Mouse (Mus musculus): Measurements from ENCODE around the gene Abtb1. TPM values are rescaled to one million over a fixed set of nuclear protein-coding genes. Genes with fewer than 3 reads are reported as not detected.

The Abtb1 gene
- total RNA-seq, 2 experiments from 2014 or later, result 28.1 to 29.2 TPM

DNA sequence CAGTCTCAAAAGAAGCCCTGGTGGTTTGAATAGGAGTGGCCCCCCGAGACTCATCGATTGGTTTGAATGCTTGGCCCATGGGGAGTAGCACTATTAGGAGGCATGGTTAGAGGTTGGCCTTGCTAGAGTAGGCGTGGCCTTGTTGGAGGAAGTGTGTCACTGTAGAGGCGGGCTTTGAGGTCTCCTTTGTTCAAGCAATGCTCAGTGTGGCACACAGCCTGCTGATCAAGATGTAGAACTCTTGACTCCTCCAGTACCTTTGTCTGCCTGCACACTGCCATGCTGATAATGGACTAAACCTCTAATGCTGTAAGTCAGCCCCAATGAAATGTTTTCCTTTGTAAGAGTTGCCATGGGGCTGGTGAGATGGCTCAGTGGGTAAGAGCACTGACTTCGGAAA, 9.1 kb downstream of the Abtb1 start:
- intact Hi-C loops (cut with DNase I), result loop anchor here (5.0 kb wide), 1 partner anchor 270 kb away; no protein-coding TSS in a partner anchor
- no peak for DNase-seq

DNA sequence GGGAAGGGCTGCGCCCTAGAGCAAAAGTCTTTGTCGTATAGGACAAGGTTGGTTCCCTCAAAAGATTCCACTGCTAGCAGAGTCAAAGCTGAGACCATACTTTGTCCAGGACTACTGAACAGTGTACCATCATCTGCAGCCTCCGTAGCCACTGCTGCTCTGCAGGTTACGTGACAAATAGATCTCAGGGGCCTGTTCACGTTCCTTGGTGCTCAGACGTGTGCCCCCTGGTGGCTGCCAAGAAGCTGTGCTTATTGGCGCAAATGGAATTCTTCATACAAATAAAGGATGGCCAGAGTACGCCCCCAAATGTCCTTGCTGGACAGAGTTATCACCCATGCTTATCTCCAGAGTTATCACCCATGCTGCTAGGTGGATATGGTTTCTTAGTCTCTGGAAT, 10.3 kb downstream of the Abtb1 start:
- peak; percentile 71 to 75 for DNase-seq
- intact Hi-C loops (cut with DNase I), result loop anchor here (2.0 to 5.0 kb wide), 2 partner anchors 243 to 269 kb away; no protein-coding TSS in a partner anchor

DNA sequence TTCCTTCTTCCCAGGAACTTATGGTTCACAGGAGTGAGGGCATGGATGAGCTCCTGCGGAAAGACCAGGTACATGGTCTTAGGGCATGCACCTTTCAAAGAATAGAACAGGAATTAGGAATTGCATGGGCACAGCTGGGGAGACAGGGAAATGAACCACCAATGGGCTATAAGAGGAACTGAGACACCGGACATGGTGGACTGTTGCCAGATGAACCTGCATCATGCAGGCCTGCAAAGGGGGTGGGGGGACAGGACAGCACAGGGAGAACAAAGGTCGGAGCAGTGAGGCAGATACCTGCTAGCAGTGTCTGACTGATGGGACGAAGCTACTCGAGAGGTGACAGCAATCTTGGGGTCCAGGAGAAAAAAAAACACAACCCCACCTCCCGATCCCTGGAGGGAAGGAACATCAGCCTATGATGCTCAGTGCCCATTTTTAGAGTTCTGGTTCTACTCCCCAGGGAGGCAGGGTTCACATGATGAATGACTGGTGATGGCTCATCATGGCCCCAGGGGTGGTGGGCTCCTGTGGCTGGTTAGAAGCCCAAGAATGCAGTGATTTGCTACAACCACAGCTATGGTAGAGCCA, 11.6 kb downstream of the Abtb1 start:
- no peak for DNase-seq
- intact Hi-C loops (cut with DNase I), result loop anchor here (2.0 to 5.0 kb wide), 2 partner anchors 241 to 268 kb away; no protein-coding TSS in a partner anchor

DNA sequence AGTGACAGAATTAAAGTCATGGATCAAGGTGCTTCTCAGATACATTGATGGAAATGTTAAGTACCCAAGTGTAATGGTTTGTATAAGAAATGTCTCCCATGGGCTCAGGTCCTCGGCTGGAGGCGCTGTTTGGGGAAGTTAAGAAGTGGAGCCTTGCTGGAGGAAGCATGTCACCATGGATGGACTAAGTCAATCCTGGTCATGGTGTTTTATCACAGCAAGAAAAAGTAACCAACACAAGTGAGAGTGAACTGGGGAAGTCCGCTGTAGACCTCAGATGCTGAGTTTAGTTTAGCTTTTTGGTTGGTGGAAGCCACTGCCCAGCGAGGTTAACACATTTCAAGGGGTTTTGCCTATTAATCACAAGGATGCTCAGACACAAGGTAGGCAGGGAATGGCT, 12.2 kb downstream of the Abtb1 start:
- intact Hi-C loops (cut with DNase I), result no loop called here
- DNase-seq, result no peak

DNA sequence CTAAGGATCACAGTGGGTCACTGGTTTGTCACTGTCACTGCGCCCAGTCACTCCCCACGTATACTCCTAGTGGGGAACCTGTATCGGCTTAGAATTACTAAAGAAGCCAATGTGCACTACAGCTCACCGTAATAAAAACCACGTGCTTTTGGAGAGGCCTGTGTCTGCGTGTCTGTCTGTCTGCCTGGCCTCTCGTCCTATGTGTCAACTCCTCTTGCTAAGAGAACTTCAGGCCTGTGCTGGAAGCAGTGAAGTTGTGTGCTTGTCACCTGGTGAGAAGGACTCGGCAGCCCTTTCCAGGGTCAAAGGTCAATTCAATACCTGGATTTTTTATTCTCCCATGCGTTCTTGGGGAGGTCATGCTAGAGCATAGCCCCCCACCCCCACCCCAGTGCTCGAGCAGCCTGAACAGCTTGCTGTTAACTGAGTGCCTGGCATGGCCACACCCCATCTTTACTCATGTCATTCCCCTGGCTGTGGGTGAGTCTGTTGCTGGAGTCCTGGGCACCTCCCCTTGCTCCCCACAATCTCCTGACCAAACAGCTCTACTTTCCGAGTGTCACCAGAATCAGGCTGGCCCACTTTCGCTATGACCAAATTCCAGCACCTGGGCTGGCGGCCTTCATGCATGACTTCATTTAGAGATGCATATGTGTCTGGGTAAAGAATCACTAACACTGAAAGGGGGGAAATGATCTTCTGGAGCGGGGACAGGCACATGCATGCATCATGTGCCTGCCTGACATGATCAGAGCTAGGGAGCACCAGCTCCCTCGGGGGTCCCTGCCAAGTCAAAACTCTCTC, 13.4 kb downstream of the Abtb1 start:
- intact Hi-C loops (cut with DNase I), result no loop called here
- no peak for DNase-seq

DNA sequence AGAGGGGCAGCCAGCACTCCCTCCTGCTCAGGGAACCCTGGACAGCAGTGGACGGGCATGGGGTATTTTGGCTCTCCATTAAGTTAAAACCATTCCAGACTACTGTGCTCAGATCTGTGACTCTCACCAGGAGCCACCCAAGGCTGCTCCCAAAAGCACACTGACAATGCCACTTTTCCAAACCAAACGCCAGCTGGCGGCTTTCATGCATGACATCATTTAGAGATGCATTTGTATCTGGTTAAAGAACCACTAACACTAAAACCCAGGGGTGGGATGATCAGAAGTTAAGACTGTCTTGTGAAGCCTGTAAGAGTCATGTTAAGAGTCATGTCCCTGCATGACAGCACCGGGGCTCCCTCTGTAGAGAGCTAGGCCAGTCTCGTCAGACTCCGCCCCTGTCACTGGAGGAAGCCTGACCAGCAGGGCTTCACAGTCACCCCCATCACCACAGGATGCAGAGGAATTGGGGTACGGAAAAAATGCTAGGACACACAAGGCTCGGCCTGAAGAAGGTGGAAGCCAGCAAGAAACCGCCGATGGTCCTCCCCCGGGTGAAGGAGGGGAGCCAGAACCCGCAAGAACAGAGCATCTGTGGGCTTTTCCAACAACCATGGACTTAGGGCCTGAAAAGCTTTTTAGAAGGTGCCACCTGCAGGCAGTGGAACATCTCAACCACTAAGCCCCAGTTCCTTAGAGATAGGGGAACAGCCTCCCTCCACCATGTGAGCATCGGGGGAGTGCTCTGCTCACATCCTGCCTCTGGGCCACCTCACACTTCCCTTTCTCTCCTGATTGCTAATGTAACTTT, 14.2 kb downstream of the Abtb1 start:
- intact Hi-C loops (cut with DNase I), result loop anchor here (1.0 to 2.0 kb wide), 3 partner anchors 41 to 236 kb away; no protein-coding TSS in a partner anchor
- no peak for DNase-seq

DNA sequence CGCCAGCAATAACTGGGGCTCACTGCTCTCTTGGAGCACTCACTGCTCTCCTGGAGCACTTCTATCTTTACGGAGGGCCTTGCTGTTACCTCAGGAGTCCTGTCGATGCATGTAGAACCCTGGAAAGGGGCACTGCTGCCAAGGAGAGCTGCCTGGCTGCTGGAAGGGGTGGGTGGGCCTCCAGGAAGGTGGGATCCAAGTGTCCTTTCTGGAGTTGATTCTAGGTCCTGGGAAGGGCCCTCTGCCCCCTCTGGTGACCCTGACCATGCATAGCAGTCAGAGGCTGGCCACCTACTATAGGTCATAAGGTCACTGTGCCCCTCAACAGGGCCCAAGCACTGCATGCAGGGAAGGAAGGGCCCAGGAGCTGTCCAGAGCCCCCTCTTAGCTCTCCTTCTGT, 14.8 kb downstream of the Abtb1 start:
- DNase-seq, result no peak
- intact Hi-C loops (cut with DNase I), result loop anchor here (1.0 to 2.0 kb wide), 3 partner anchors 40 to 236 kb away; no protein-coding TSS in a partner anchor

DNA sequence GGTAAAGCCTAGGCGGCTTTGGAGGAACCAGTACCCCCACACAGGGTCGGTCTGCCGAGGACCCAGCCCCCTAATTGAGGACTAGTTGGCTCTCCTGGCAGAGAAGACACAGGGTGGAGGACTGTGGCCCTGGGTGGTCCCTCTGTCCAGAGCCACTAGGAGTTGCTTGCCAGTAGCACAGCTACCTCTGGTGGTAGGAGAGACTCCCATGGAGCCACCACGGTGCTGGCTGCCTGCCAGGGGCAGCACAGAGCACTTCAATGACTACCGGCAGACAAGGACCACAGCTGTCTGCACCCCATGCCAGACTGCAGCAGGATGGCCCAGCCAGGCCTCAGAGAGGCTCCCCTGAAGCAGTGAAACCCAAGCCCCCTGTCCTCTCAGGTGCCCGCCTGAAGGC, 15.2 kb downstream of the Abtb1 start:
- peak; percentile 64 to 68 for DNase-seq
- intact Hi-C loops (cut with DNase I), result loop anchor here (2.0 kb wide), 2 partner anchors 40 to 186 kb away; no protein-coding TSS in a partner anchor

DNA sequence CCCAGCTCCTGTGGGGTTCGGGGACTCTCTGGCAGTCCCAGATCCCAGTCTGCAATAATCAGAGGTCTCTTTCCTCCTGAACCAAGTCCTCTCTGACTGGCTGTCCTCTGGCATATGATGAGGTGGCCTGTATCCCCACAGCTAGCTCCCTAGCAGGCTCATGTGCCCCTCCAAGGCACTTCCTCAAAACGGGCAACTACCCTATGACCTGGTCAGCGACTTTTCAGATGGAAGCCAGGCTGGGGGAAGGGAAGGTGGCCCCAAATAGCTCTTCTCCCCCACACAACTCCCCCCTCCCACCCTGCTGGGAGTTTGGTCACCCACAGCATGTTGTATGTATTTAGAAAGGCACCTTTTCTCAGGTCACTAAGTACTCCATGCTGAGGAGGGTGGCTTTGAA, 15.7 kb downstream of the Abtb1 start:
- intact Hi-C loops (cut with DNase I), result loop anchor here (2.0 kb wide), 2 partner anchors 39 to 185 kb away; no protein-coding TSS in a partner anchor
- no peak for DNase-seq

DNA sequence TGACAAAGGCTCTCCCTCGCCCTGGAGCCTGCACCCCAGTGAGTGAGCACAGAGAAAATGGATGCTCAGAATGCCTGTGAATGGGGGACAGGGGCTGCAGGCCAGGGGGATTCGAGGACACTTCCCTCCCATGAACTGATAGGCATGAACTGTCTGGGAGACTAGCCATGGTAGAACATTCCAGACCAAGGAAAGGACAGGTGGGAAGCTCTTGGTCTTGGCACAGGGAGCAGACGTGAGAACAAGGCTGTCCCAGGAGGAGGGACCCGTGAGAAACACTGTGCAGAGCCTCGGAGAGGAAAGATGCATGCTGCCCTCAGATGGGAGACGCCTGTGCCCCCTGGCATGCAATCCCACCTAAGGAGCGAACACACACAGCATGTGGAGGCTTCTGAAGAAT, 17.6 kb downstream of the Abtb1 start:
- intact Hi-C loops (cut with DNase I), result loop anchor here (5.0 kb wide), 1 partner anchor 92 kb away; no protein-coding TSS in a partner anchor
- no peak for DNase-seq

DNA sequence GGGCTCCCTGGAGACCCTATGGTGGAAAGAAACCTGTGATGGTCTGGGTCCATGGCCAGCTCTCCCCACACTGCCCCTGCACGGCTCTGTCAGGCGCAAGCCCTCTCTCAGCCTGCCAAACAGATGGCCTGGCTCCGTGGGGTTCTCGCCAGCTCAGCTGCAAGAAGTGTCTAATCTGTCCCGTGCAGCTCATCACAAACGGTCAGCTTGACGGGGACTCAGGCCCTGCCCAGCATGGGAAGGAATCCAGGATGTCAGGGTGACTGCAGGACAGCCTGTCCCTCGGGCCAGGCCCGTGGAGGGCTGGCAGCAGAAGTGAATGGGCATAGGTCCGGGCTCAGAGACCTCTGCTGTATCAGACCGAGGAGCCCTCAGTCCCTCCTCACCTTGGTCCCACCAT, 19.9 kb downstream of the Abtb1 start:
- intact Hi-C loops (cut with DNase I), result loop anchor here (5.0 kb wide), 1 partner anchor 90 kb away; no protein-coding TSS in a partner anchor

DNA sequence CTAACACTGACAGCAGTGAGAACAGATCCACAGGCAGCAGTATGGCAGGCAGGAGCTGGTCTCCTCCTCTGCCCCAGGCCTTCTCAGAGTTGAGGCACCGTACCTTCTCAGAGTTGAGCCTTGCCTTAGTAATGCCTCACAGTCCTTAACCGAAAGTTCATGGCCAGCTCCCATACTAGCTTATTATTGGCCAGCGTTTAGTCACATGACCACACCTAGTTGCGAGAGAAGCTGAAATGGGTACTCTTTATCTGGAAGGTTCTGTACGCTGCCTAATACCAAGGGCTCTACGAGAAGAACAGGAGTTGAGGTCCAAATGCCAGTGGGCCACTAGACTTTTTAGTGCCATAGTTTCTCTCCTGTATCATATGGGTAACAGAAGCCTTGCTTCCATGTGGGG, 20.5 kb downstream of the Abtb1 start:
- intact Hi-C loops (cut with DNase I), result loop anchor here (5.0 kb wide), 1 partner anchor 89 kb away; no protein-coding TSS in a partner anchor
- DNase-seq, result no peak

More for the DNA sequence above, 19.9 kb downstream of the Abtb1 start:
- peak; percentile 63 to 70 for DNase-seq

DNA sequence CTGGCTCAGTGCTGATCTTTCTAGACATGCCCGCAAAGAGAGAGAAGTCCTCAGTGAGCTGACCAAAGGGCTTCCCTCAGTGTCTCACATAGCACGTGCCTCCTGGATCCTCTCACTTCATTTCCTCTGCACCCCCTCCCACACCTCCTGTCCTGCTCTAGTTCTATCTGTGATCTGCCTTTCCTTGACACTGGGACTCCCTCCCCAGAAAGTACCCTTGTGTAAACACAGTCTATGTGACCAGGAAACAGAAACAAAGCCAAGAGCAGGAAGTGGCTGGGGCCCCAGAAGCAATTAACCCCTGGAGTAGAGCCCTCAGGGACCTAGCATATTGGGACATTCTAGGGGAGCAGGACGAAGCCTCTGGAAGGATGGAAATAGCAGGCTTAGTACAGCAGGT, 20.9 kb downstream of the Abtb1 start:
- DNase-seq, result no peak
- intact Hi-C loops (cut with DNase I), result loop anchor here (5.0 kb wide), 1 partner anchor 89 kb away; no protein-coding TSS in a partner anchor

DNA sequence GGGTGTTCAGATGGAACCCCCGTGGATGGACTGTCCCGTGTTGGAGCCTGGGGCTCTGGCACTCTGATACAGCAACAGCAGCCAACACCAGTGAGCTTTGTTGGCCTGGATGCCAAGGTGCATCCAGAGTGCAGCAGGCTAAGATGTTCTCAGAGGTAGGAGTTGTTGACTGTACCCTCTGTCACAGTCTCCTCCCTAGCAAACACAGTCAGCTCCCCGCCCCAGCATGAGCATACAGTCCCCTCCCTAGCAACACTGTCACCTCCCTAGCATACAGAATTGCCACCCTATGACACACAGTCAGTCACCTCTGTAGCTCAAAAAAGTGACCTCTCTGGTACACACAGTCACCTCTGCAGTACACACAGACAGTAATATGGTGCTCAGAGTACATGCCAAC, 24.9 kb downstream of the Abtb1 start:
- DNase-seq, result no peak
- intact Hi-C loops (cut with DNase I), result no loop called here

DNA sequence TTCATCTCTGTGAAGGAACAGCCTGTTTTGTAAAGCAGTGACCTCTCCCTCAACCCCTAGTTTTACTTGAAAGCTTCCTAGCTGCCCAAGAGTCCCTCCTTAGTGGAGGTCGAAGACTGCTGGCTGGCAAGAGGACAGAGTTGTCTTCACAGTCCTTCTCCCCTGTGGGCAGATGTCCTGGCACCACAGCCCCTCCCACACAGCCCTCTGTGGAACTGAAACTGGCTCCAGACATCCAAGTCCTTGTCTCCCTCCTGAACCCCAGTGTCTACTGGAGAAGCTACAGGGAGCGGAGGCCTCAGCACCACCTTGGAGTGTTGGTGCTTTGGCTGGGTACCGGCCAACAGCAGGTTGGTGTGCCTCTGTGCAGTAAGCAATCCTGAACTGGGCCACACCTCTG, 26.3 kb downstream of the Abtb1 start:
- no peak for DNase-seq
- intact Hi-C loops (cut with DNase I), result no loop called here

DNA sequence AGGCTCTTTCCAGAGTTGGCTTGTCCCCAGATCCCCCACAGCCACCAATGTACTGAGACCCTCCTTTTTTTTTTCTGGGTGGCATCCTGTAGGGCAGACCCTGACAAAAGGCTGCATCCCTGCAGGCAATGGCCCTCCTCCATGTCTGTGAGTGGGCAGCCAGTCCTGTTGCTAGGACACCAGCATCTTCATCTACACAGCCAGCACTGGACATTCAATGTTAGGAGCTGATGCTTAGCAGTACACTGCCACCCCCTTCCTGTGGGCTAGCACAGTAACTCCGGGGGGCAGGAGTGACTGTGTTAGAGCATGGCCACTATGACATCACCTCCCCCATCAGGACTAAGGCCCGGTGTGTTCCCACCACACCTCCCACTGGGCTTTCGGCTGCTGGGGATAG, 26.7 kb downstream of the Abtb1 start:
- intact Hi-C loops (cut with DNase I), result no loop called here
- DNase-seq, result no peak

DNA sequence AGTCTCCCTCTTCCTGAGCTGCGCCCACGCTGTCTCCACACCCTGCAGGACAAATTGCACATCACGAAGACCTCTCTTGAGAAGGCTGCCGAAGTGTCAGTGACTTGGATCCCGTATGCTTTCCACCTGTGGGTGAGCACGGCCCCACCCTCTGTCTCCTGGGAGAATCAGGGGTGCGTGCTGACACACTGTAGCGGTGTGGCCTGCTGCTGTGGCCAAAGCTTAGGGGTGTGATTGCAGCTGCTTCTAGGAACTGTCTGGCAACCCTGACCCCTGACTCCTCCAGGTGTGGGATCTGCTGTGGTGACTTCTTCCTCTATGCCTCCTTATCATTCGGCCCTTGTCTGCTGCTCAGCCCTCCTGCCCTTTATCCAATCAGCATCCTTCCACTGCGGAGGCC, 28.0 kb downstream of the Abtb1 start:
- DNase-seq, result no peak
- intact Hi-C loops (cut with DNase I), result loop anchor here (2.0 kb wide), 1 partner anchor 55 kb away; no protein-coding TSS in a partner anchor

DNA sequence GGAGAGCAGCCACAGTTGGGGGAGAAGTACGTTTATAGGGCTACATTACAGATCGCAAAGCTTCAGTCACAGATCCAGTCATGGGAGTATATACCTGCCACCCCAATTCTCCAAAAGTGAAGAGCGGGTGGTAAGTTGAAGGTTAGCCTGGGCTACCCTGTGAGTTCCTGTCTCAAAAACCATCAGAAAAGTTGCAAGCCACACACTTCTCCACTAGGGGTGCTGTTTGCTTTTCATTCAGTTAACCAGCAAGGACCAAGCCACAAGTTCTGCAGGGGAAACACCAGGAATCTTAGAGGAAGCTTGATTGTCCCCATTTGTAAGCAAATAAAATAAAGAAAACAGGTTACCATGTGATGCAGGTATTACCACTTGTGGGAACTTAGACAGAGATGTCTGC, 28.9 kb downstream of the Abtb1 start:
- intact Hi-C loops (cut with DNase I), result loop anchor here (2.0 kb wide), 1 partner anchor 54 kb away; no protein-coding TSS in a partner anchor

DNA sequence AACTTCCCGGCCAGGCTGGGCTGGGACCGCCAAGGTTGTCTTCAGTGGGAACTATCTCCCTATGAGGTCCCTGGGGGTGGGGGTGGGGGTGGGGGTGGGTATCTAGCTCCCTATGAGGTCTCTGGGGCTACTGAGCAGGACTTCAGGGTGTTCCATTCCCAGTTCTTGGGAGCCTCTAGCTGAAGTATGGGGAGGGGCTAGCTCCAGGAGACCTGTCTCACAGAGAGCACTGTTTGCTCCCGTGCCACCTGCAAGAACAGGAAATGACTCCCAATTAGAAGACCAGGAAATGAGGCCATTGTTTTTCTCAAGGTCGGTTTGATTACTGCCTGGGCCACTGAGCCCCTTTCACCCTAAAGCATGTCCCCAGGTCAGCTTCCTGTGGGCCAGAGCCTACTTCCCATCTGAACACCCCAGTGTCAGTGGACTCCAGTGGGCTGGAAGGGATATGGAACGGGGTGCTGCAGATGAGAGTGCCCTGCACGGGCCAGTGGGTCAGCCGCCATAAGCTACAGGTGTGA, 29.8 kb downstream of the Abtb1 start:
- no peak for DNase-seq
- intact Hi-C loops (cut with DNase I), result loop anchor here (2.0 kb wide), 1 partner anchor 53 kb away; no protein-coding TSS in a partner anchor

More for the DNA sequence above, 28.9 kb downstream of the Abtb1 start:
- DNase-seq, result peak in 1 of 2 experiments; percentile 47

DNA sequence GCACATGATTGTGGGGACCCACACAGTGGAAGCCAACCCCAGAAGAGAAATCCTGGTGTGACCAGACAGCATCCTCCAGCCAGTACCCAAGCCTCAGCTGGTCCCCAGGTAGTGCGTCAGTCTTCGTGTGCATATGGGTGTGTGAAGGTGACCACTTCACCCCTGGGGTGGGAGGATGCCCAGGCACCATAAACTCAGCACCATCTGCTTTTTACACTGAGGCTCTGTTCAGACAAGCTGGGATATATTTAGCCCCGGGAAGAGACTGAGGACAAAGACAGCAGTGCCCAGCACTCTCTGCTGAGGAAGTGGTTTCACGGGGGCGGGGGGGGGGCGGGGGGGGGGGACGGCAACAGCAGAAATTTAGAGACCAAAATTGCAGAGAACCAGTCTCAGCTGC, 30.4 kb downstream of the Abtb1 start:
- intact Hi-C loops (cut with DNase I), result no loop called here
- DNase-seq, result no peak
